Mouse (Mus musculus): ENCODE data around the gene Rufy3. TPM values are rescaled to one million over a fixed set of nuclear protein-coding genes. Genes with fewer than 3 reads are reported as not detected.

Gene Rufy3
- total and polyA plus RNA-seq, 3 experiments: 4.7 to 13.3 (median 11.6) TPM

GRCm38 (mm10) chr5:88602030-88602429 is 37.2 kb downstream of the Rufy3 start:
- intact Hi-C loops (cut with DNase I): no loop called here
- Histone ChIP-seq H3K4me1 (ENCODE audit: control insufficient read depth, insufficient read depth, low read length) (no peaks in the 10 kb centered on the region), H3K36me3 (ENCODE audit: control insufficient read depth, insufficient read depth, low read length) (no peaks in the 10 kb centered on the region), H3K27me3 (ENCODE audit: control insufficient read depth, insufficient read depth, low read length) (no peaks in the 10 kb centered on the region), H3K9ac (ENCODE audit: low read depth, low read length) (no peak overlapping the region), H3K4me3 (no peak overlapping the region), H3K79me2 (replicated peaks; ENCODE audit: control insufficient read depth, insufficient read depth, low read length) (0 out of 2 replicates have a peak, but pooled peaks cover 2% of the 10 kb centered on the region), H3K27ac (no peak overlapping the region)
- DNase-seq: no peak
- TF ChIP-seq POLR2A (IDR thresholded peaks at IDR 0.05; ENCODE audit: insufficient read depth, low read depth, low read length) (no peak), EP300 (IDR thresholded peaks at IDR 0.05; ENCODE audit: insufficient read depth, low read depth, low read length) (no peak), CTCF (IDR thresholded peaks at IDR 0.05) (no peak)
- 88% methylated on average over 2 of the region's 2 CpGs for WGBS

GRCm38 (mm10) chr5:88602713-88603112 is 37.9 kb downstream of the Rufy3 start:
- no peaks in the 10 kb centered on the region for H3K27me3 ChIP-seq (ENCODE audit: control insufficient read depth, insufficient read depth, low read length)
- no peak for DNase-seq
- H3K4me3 ChIP-seq: no peak overlapping the region
- no peaks in the 10 kb centered on the region for H3K36me3 ChIP-seq (ENCODE audit: control insufficient read depth, insufficient read depth, low read length)
- intact Hi-C loops (cut with DNase I): no loop called here
- H3K9ac ChIP-seq (ENCODE audit: low read depth, low read length): no peak overlapping the region
- H3K27ac ChIP-seq: no peak overlapping the region
- TF ChIP-seq POLR2A (IDR thresholded peaks at IDR 0.05; ENCODE audit: insufficient read depth, low read depth, low read length): no peak
- no peak for TF ChIP-seq EP300 (IDR thresholded peaks at IDR 0.05; ENCODE audit: insufficient read depth, low read depth, low read length)
- TF ChIP-seq CTCF (IDR thresholded peaks at IDR 0.05): no peak
- H3K79me2 ChIP-seq (replicated peaks; ENCODE audit: control insufficient read depth, insufficient read depth, low read length): 0 out of 2 replicates have a peak, but pooled peaks cover 2% of the 10 kb centered on the region
- H3K4me1 ChIP-seq (ENCODE audit: control insufficient read depth, insufficient read depth, low read length): no peaks in the 10 kb centered on the region
- WGBS: 93% methylated on average over 3 of the region's 3 CpGs

- Histone ChIP-seq H3K36me3 (ENCODE audit: control insufficient read depth, insufficient read depth, low read length) (no peaks in the 10 kb centered on the region), H3K4me3 (no peak overlapping the region), H3K79me2 (replicated peaks; ENCODE audit: control insufficient read depth, insufficient read depth, low read length) (0 out of 2 replicates have a peak, but pooled peaks cover 2% of the 10 kb centered on the region), H3K4me1 (ENCODE audit: control insufficient read depth, insufficient read depth, low read length) (no peaks in the 10 kb centered on the region), H3K27me3 (ENCODE audit: control insufficient read depth, insufficient read depth, low read length) (no peaks in the 10 kb centered on the region), H3K9ac (ENCODE audit: low read depth, low read length) (no peak overlapping the region), H3K27ac (no peak overlapping the region)
- DNase-seq: no peak
- intact Hi-C loops (cut with DNase I): no loop called here
- no peak for TF ChIP-seq POLR2A (IDR thresholded peaks at IDR 0.05; ENCODE audit: insufficient read depth, low read depth, low read length)
- no peak for TF ChIP-seq EP300 (IDR thresholded peaks at IDR 0.05; ENCODE audit: insufficient read depth, low read depth, low read length)
- TF ChIP-seq CTCF (IDR thresholded peaks at IDR 0.05): no peak
- whole genome bisulfite sequencing: 92% methylated on average over 3 of the region's 3 CpGs
Measured at GRCm38 (mm10) chr5:88604046-88604445, 39.2 kb downstream of the Rufy3 start.

GRCm38 (mm10) chr5:88604641-88605358 is 40.0 kb downstream of the Rufy3 start:
- intact Hi-C loops (cut with DNase I): no loop called here
- no peak overlapping the region for H3K27ac ChIP-seq
- TF ChIP-seq CTCF (IDR thresholded peaks at IDR 0.05): no peak
- TF ChIP-seq EP300 (IDR thresholded peaks at IDR 0.05; ENCODE audit: insufficient read depth, low read depth, low read length): no peak
- TF ChIP-seq POLR2A (IDR thresholded peaks at IDR 0.05; ENCODE audit: insufficient read depth, low read depth, low read length): no peak
- DNase-seq: no peak
- no peaks in the 10 kb centered on the region for H3K4me1 ChIP-seq (ENCODE audit: control insufficient read depth, insufficient read depth, low read length)
- H3K36me3 ChIP-seq (ENCODE audit: control insufficient read depth, insufficient read depth, low read length): no peaks in the 10 kb centered on the region
- H3K27me3 ChIP-seq (ENCODE audit: control insufficient read depth, insufficient read depth, low read length): no peaks in the 10 kb centered on the region
- no peak overlapping the region for H3K9ac ChIP-seq (ENCODE audit: low read depth, low read length)
- H3K4me3 ChIP-seq: no peak overlapping the region
- WGBS: 98% methylated on average over 7 of the region's 7 CpGs
- H3K79me2 ChIP-seq (replicated peaks; ENCODE audit: control insufficient read depth, insufficient read depth, low read length): 0 out of 2 replicates have a peak, but pooled peaks cover 2% of the 10 kb centered on the region

GRCm38 (mm10) chr5:88614129-88614528 is 49.3 kb downstream of the Rufy3 start:
- intact Hi-C loops (cut with DNase I): no loop called here
- no peaks in the 10 kb centered on the region for H3K4me1 ChIP-seq (ENCODE audit: control insufficient read depth, insufficient read depth, low read length)
- H3K4me3 ChIP-seq: no peak overlapping the region
- no peak for DNase-seq
- no peak overlapping the region for H3K9ac ChIP-seq (ENCODE audit: low read depth, low read length)
- H3K79me2 ChIP-seq (replicated peaks; ENCODE audit: control insufficient read depth, insufficient read depth, low read length): no peaks in the 10 kb centered on the region
- H3K27me3 ChIP-seq (ENCODE audit: control insufficient read depth, insufficient read depth, low read length): no peaks in the 10 kb centered on the region
- H3K36me3 ChIP-seq (ENCODE audit: control insufficient read depth, insufficient read depth, low read length): no peaks in the 10 kb centered on the region; the same call in 1 of the 2 replicates
- H3K27ac ChIP-seq: no peak overlapping the region
- no peak for TF ChIP-seq POLR2A (IDR thresholded peaks at IDR 0.05; ENCODE audit: insufficient read depth, low read depth, low read length)
- TF ChIP-seq CTCF (IDR thresholded peaks at IDR 0.05): no peak
- TF ChIP-seq EP300 (IDR thresholded peaks at IDR 0.05; ENCODE audit: insufficient read depth, low read depth, low read length): no peak
- WGBS: 95% methylated on average over 1 of the region's 1 CpGs

GRCm38 (mm10) chr5:88616988-88617387 is 52.1 kb downstream of the Rufy3 start:
- intact Hi-C loops (cut with DNase I): no loop called here
- H3K27ac ChIP-seq: no peak overlapping the region
- no peak overlapping the region for H3K4me3 ChIP-seq
- H3K79me2 ChIP-seq (replicated peaks; ENCODE audit: control insufficient read depth, insufficient read depth, low read length): no peaks in the 10 kb centered on the region
- TF ChIP-seq CTCF (IDR thresholded peaks at IDR 0.05) (no peak), EP300 (IDR thresholded peaks at IDR 0.05; ENCODE audit: insufficient read depth, low read depth, low read length) (no peak), POLR2A (IDR thresholded peaks at IDR 0.05; ENCODE audit: insufficient read depth, low read depth, low read length) (no peak)
- no peaks in the 10 kb centered on the region for H3K27me3 ChIP-seq (ENCODE audit: control insufficient read depth, insufficient read depth, low read length)
- H3K9ac ChIP-seq (ENCODE audit: low read depth, low read length): no peak overlapping the region
- H3K36me3 ChIP-seq (ENCODE audit: control insufficient read depth, insufficient read depth, low read length): no peaks in the 10 kb centered on the region; the same call in 1 of the 2 replicates
- WGBS: 83% methylated on average over 4 of the region's 4 CpGs
- DNase-seq: no peak
- no peaks in the 10 kb centered on the region for H3K4me1 ChIP-seq (ENCODE audit: control insufficient read depth, insufficient read depth, low read length)
